Mouse (Mus musculus) testis, adult 2 months (tissue): ENCODE results near the gene Slc2a10.

Source experiments
- CTCF ChIP-seq: fragments of 200-500 bp; IDR thresholded peaks from 2 replicates; pipeline ENCODE4 v1.5.1; 2012; ENCODE audit warnings: low read depth, mild to moderate bottlenecking, inconsistent platforms, low read length, moderate library complexity; ENCODE audit not compliant: control insufficient read depth, insufficient read depth, insufficient replicate concordance
- POLR2A ChIP-seq: fragments of 200-500 bp; IDR thresholded peaks from 2 replicates; pipeline ENCODE4 v1.6.1; 2012; ENCODE audit warnings: low read depth, mild to moderate bottlenecking, inconsistent platforms, low read length, moderate library complexity; ENCODE audit not compliant: control insufficient read depth

DNA sequence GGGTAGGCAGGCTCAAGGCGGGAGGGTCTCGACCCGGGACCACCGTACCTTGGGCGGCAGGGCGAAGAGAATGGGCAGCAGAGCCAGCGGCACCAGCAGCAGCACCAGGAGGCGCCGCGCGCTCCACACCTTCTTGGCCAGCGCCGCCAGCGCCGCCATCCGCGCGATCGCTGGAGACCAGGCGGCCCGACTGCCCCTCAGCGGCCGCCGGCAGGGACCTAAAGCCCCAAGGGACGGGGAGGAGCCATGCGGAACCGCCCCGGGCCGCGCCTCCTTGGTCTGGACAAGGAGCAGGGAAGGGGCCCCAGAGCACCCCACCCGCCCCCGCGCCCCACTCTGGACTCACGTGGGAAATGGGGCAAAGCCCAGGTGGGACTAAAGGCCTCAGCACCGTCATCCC is 30.6 kb upstream of the Slc2a10 start, which contains the start of gene Slc13a3:
- TF ChIP-seq CTCF = no peak
- TF ChIP-seq POLR2A = no peak
